40 mouse cellular contexts compared by ENCODE assay signal in genomic region chrX:139041148-139041547, GRCm38 (mm10). TPM values are rescaled to one million over a fixed set of nuclear protein-coding genes. Genes with fewer than 3 reads are reported as not detected.
"Had no signal": no experiment of that assay in that cellular context is flagged by ENCODE, and none has a peak within 500 bp of the region (broad histone marks: within the 10 kb centered on the region; RNA-seq: fewer than 3 reads in every experiment).

No protein-coding gene starts in this region.

- H3K36me3 ChIP-seq: embryonic facial prominence, embryonic 10.5 days; embryonic facial prominence, embryonic 12.5 days; embryonic facial prominence, embryonic 13.5 days; embryonic facial prominence, embryonic 15.5 days; forebrain, embryonic 10.5 days; forebrain, embryonic 12.5 days; forebrain, embryonic 15.5 days had no signal

- H3K4me1 ChIP-seq: embryonic facial prominence, embryonic 10.5 days; embryonic facial prominence, embryonic 12.5 days; embryonic facial prominence, embryonic 13.5 days; embryonic facial prominence, embryonic 15.5 days; forebrain, embryonic 10.5 days; forebrain, embryonic 12.5 days; forebrain, embryonic 13.5 days; forebrain, embryonic 15.5 days had no signal

- ATAC-seq: forebrain, embryonic 13.5 days; forebrain, embryonic 14.5 days; forebrain, embryonic 15.5 days; forebrain, embryonic 16.5 days; forebrain, postnatal 0 days had no signal

- H3K9me3 ChIP-seq: embryonic facial prominence, embryonic 10.5 days; embryonic facial prominence, embryonic 12.5 days; embryonic facial prominence, embryonic 13.5 days; embryonic facial prominence, embryonic 15.5 days; forebrain, embryonic 10.5 days; forebrain, embryonic 12.5 days; forebrain, embryonic 13.5 days; forebrain, embryonic 15.5 days had no signal

- H3K27me3 ChIP-seq: embryonic facial prominence, embryonic 12.5 days; embryonic facial prominence, embryonic 15.5 days; forebrain, embryonic 12.5 days; forebrain, embryonic 13.5 days; forebrain, embryonic 15.5 days had no signal

- DNase-seq: cerebellum, adult 2 months; cerebellum, adult 8-10 months; cerebellum, adult 9-10 months; cerebellum, adult 9-11 months; cerebellum, postnatal 10 days; cerebellum, postnatal 14 days; cerebellum, postnatal 25 days; cerebellum, postnatal 36 days; embryo, embryonic 11 days; forebrain, postnatal 0 days; gastrocnemius, adult 2 months; gastrocnemius, postnatal 10 days; gastrocnemius, postnatal 14 days; gastrocnemius, postnatal 25 days; gastrocnemius, postnatal 36 days; heart, adult 11 months; heart, adult 18-20 months; heart, adult 2 months had no signal

- H3K4me3 ChIP-seq: embryonic facial prominence, embryonic 10.5 days; embryonic facial prominence, embryonic 12.5 days; embryonic facial prominence, embryonic 13.5 days; embryonic facial prominence, embryonic 15.5 days; erythroblast, embryonic 14.5 days; forebrain, embryonic 10.5 days; forebrain, embryonic 12.5 days; forebrain, embryonic 13.5 days; forebrain, embryonic 15.5 days; gastrocnemius, adult 2 months; heart, adult 2 months had no signal

- H3K27ac ChIP-seq: embryonic facial prominence, embryonic 10.5 days; embryonic facial prominence, embryonic 12.5 days; embryonic facial prominence, embryonic 13.5 days; embryonic facial prominence, embryonic 15.5 days; forebrain, embryonic 10.5 days; forebrain, embryonic 12.5 days; forebrain, embryonic 13.5 days; forebrain, embryonic 15.5 days; gastrocnemius, adult 2 months; heart, adult 2 months had no signal

- H3K9ac ChIP-seq: embryonic facial prominence, embryonic 12.5 days; embryonic facial prominence, embryonic 13.5 days; embryonic facial prominence, embryonic 15.5 days; forebrain, embryonic 12.5 days; forebrain, embryonic 13.5 days; forebrain, embryonic 15.5 days; forebrain, postnatal 0 days had no signal

- H3K4me2 ChIP-seq: embryonic facial prominence, embryonic 12.5 days; embryonic facial prominence, embryonic 13.5 days; embryonic facial prominence, embryonic 15.5 days; forebrain, embryonic 12.5 days; forebrain, embryonic 13.5 days; forebrain, embryonic 15.5 days had no signal

RNA-seq across cellular contexts. Expression of gene Serpina7, which starts 43.9 kb away (rescaled TPM):
- total RNA-seq: common myeloid progenitor, adult 5-6 weeks; gastrocnemius, adult 18-20 months; gastrocnemius, adult 2 months; gastrocnemius, adult 8-10 months; gastrocnemius, postnatal 10 days; gastrocnemius, postnatal 14 days; gastrocnemius, postnatal 25 days; gastrocnemius, postnatal 36 days; granulocyte monocyte progenitor cell, adult 5-6 weeks; heart, adult 18-20 months; heart, adult 2 months had no signal
- polyA plus RNA-seq: cerebellum, adult 2 months; cortical plate, adult 2 months; embryonic facial prominence, embryonic 11.5 days; embryonic facial prominence, embryonic 13.5 days; embryonic facial prominence, embryonic 14.5 days; erythroblast, embryonic 14.5 days; forebrain, embryonic 10.5 days; forebrain, embryonic 11.5 days; forebrain, embryonic 12.5 days; forebrain, embryonic 13.5 days; forebrain, embryonic 14.5 days; forebrain, embryonic 15.5 days; forebrain, embryonic 16.5 days; forebrain, postnatal 0 days; frontal cortex, adult 2 months; heart, adult 2 months had no signal

RNA-seq across cellular contexts. Expression of gene 4930513O06Rik, which starts 44.9 kb away (rescaled TPM):
- total RNA-seq: common myeloid progenitor, adult 5-6 weeks; forebrain, postnatal 0 days; gastrocnemius, adult 18-20 months; gastrocnemius, adult 2 months; gastrocnemius, adult 8-10 months; gastrocnemius, postnatal 10 days; gastrocnemius, postnatal 14 days; gastrocnemius, postnatal 25 days; gastrocnemius, postnatal 36 days; gastrocnemius, postnatal 4 days; granulocyte monocyte progenitor cell, adult 5-6 weeks; heart, adult 18-20 months; heart, adult 2 months had no signal
- polyA plus RNA-seq: cerebellum, adult 2 months; cortical plate, adult 2 months; embryonic facial prominence, embryonic 10.5 days; embryonic facial prominence, embryonic 11.5 days; embryonic facial prominence, embryonic 12.5 days; embryonic facial prominence, embryonic 13.5 days; embryonic facial prominence, embryonic 14.5 days; embryonic facial prominence, embryonic 15.5 days; erythroblast, embryonic 14.5 days; forebrain, embryonic 10.5 days; forebrain, embryonic 11.5 days; forebrain, embryonic 12.5 days; forebrain, embryonic 13.5 days; forebrain, embryonic 14.5 days; forebrain, embryonic 15.5 days; forebrain, embryonic 16.5 days; forebrain, postnatal 0 days; frontal cortex, adult 2 months; gonadal fat pad, adult 2 months; heart, adult 2 months had no signal
